ENCODE assay signal across 10 mouse cellular contexts in the genomic region with DNA sequence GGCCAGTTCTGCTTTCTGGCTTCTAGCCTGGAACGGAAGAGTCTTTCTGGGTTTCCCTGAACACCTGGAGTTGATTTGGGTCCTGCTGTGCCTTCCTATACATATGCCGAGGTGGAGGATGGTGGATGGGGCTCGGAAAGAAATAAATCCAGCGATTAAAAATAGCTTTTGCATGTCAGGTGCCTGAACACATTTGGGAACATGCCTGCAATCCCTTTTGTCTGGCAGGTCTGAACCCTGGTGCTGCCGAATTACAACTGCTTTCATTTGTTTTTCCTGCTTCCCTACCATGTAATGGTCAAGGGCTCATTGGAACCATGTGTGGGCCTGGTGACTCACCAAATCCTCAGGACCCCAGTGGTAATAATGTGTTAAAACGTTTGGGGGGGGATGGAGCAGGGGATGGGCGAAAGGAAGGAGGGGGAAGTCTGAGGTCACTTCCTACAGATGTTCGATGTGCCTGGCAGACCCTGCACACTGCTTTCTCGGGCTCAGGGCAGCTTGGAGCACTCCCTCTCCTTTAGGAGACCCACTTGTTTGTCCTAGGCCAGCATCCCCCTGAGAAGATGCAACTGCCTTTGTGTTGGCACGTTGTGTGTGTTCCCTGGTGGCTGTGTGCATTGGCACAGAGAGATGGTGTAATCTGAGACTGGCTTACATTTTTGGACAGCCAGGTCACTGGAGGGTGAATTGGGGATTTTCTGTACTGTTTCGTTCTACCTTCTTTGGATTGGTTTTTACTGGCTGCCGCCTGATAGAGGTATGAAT.
DNase-seq lines count a peak whose midpoint lies in the region; ATAC-seq and TF ChIP-seq lines count a peak whose summit lies in the region.
"Had no signal": no experiment of that assay in that cellular context is flagged by ENCODE, and none has a peak within 500 bp of the region (broad histone marks: within the 10 kb centered on the region; RNA-seq: fewer than 3 reads in every experiment).

No protein-coding gene starts in this region.

- peaks cover 56% of the 10 kb centered on the region for H3K4me1 ChIP-seq in forebrain, embryonic 10.5 days
- H3K4me1 ChIP-seq in forebrain, embryonic 14.5 days (ENCODE audit: control insufficient read depth, insufficient read depth, low read length): peaks cover 6% of the 10 kb centered on the region; the same call in 1 of the 2 replicates
- peaks cover 49% of the 10 kb centered on the region for H3K4me1 ChIP-seq in liver, postnatal 0 days (ENCODE audit: insufficient read depth)
- peaks cover 25% of the 10 kb centered on the region for H3K4me1 ChIP-seq in liver, embryonic 12.5 days
- H3K4me1 ChIP-seq in embryonic facial prominence, embryonic 10.5 days: peaks cover 70% of the 10 kb centered on the region
- H3K4me1 ChIP-seq in limb, embryonic 13.5 days: peaks cover 75% of the 10 kb centered on the region
- peaks cover 15% of the 10 kb centered on the region for H3K4me1 ChIP-seq in midbrain, embryonic 13.5 days (replicated peaks)

- DNase-seq in forebrain, embryonic 10.5 days (ENCODE audit: extremely low spot score, low spot score): peak; percentile 40
- no peak for DNase-seq in forebrain, embryonic 14.5 days (ENCODE audit: low spot score)
- no peak for DNase-seq in liver, postnatal 0 days
- peak; percentile 86 for DNase-seq in embryonic facial prominence, embryonic 10.5 days (ENCODE audit: low spot score)
- DNase-seq: cerebellum, adult 9-11 months; liver had no signal

- H3K36me3 ChIP-seq in forebrain, embryonic 10.5 days (replicated peaks): no peaks in the 10 kb centered on the region
- H3K36me3 ChIP-seq in forebrain, embryonic 14.5 days (ENCODE audit: control insufficient read depth, insufficient read depth, low read length): no peaks in the 10 kb centered on the region
- H3K36me3 ChIP-seq in liver, postnatal 0 days (replicated peaks; ENCODE audit: insufficient read depth, low read length): peaks cover 2% of the 10 kb centered on the region
- H3K36me3 ChIP-seq in liver, embryonic 12.5 days: no peaks in the 10 kb centered on the region
- H3K36me3 ChIP-seq in embryonic facial prominence, embryonic 10.5 days (replicated peaks): no peaks in the 10 kb centered on the region
- no peaks in the 10 kb centered on the region for H3K36me3 ChIP-seq in limb, embryonic 13.5 days
- H3K36me3 ChIP-seq in midbrain, embryonic 13.5 days: no peaks in the 10 kb centered on the region

- no peak overlapping the region for H3K9ac ChIP-seq in forebrain, embryonic 14.5 days (ENCODE audit: low read length)
- H3K9ac ChIP-seq in liver, postnatal 0 days (replicated peaks): no peak overlapping the region
- no peak overlapping the region for H3K9ac ChIP-seq in liver, embryonic 12.5 days
- H3K9ac ChIP-seq in limb, embryonic 13.5 days: peak overlapping the region; percentile 9; the same call in 1 of the 2 replicates
- no peak overlapping the region for H3K9ac ChIP-seq in midbrain, embryonic 13.5 days (replicated peaks)

- peaks cover 32% of the 10 kb centered on the region for H3K27me3 ChIP-seq in forebrain, embryonic 10.5 days (ENCODE audit: poor library complexity, severe bottlenecking)
- no peaks in the 10 kb centered on the region for H3K27me3 ChIP-seq in forebrain, embryonic 14.5 days (replicated peaks; ENCODE audit: control insufficient read depth, insufficient read depth, low read length)
- no peaks in the 10 kb centered on the region for H3K27me3 ChIP-seq in liver, postnatal 0 days (ENCODE audit: insufficient read depth, low read length)
- H3K27me3 ChIP-seq in liver, embryonic 12.5 days (replicated peaks): no peaks in the 10 kb centered on the region
- peaks cover 3% of the 10 kb centered on the region; the same call in 1 of the 2 replicates for H3K27me3 ChIP-seq in embryonic facial prominence, embryonic 10.5 days (replicated peaks; ENCODE audit: low read depth, poor library complexity, severe bottlenecking)
- H3K27me3 ChIP-seq in limb, embryonic 13.5 days: no peaks in the 10 kb centered on the region
- peaks cover 7% of the 10 kb centered on the region for H3K27me3 ChIP-seq in midbrain, embryonic 13.5 days

- H3K27ac ChIP-seq in forebrain, embryonic 10.5 days: peak overlapping the region; percentile 72
- H3K27ac ChIP-seq in forebrain, embryonic 14.5 days (ENCODE audit: low read depth, low read length): no peak overlapping the region
- 0 out of 2 replicates have a peak overlapping the region, but pooled peaks have one; percentile 34 for H3K27ac ChIP-seq in liver, postnatal 0 days (ENCODE audit: low read depth)
- H3K27ac ChIP-seq in liver, embryonic 12.5 days: no peak overlapping the region
- H3K27ac ChIP-seq in embryonic facial prominence, embryonic 10.5 days (replicated peaks): peak overlapping the region; percentile 80
- H3K27ac ChIP-seq in limb, embryonic 13.5 days: peak overlapping the region; percentile 90
- no peak overlapping the region for H3K27ac ChIP-seq in midbrain, embryonic 13.5 days

- ATAC-seq in forebrain, embryonic 14.5 days: no peak
- no peak for ATAC-seq in liver, postnatal 0 days
- no peak for ATAC-seq in liver, embryonic 12.5 days
- peak; percentile 87 for ATAC-seq in limb, embryonic 13.5 days (ENCODE audit: low FRiP score, low read depth)
- no peak for ATAC-seq in midbrain, embryonic 13.5 days
- ATAC-seq in inflammation-experienced regulatory T-cells, adult 6 months: no peak

- 44% methylated on average over 12 of the region's 12 CpGs for WGBS in forebrain, embryonic 10.5 days
- WGBS in forebrain, embryonic 14.5 days: 50% methylated on average over 12 of the region's 12 CpGs
- WGBS in liver, postnatal 0 days (ENCODE audit: insufficient replicate concordance): 44% methylated on average over 12 of the region's 12 CpGs
- 31% methylated on average over 12 of the region's 12 CpGs for WGBS in liver, embryonic 12.5 days (ENCODE audit: insufficient replicate concordance)
- 20% methylated on average over 12 of the region's 12 CpGs for WGBS in embryonic facial prominence, embryonic 10.5 days
- WGBS in limb, embryonic 13.5 days: 8% methylated on average over 12 of the region's 12 CpGs
- 60% methylated on average over 12 of the region's 12 CpGs for WGBS in midbrain, embryonic 13.5 days

- no peak for TF ChIP-seq CTCF in liver, postnatal 0 days (IDR thresholded peaks at IDR 0.05; ENCODE audit: low read depth)

- no peaks in the 10 kb centered on the region for H3K9me3 ChIP-seq in forebrain, embryonic 10.5 days
- H3K9me3 ChIP-seq in forebrain, embryonic 14.5 days (replicated peaks; ENCODE audit: control insufficient read depth, low read length): no peaks in the 10 kb centered on the region
- H3K9me3 ChIP-seq in liver, postnatal 0 days (ENCODE audit: low read length): no peaks in the 10 kb centered on the region
- H3K9me3 ChIP-seq in liver, embryonic 12.5 days (replicated peaks): no peaks in the 10 kb centered on the region
- no peaks in the 10 kb centered on the region for H3K9me3 ChIP-seq in embryonic facial prominence, embryonic 10.5 days
- no peaks in the 10 kb centered on the region for H3K9me3 ChIP-seq in limb, embryonic 13.5 days
- no peaks in the 10 kb centered on the region for H3K9me3 ChIP-seq in midbrain, embryonic 13.5 days

- no peak overlapping the region for H3K4me2 ChIP-seq in forebrain, embryonic 14.5 days (ENCODE audit: low read length)
- H3K4me2 ChIP-seq in liver, postnatal 0 days (ENCODE audit: low read depth, low read length): peak overlapping the region; percentile 18; the same call in 1 of the 2 replicates
- no peak overlapping the region for H3K4me2 ChIP-seq in liver, embryonic 12.5 days
- peak overlapping the region; percentile 55 for H3K4me2 ChIP-seq in limb, embryonic 13.5 days (replicated peaks)
- no peak overlapping the region for H3K4me2 ChIP-seq in midbrain, embryonic 13.5 days (replicated peaks)

- H3K4me3 ChIP-seq in forebrain, embryonic 10.5 days: no peak overlapping the region
- no peak overlapping the region for H3K4me3 ChIP-seq in forebrain, embryonic 14.5 days (ENCODE audit: low read depth, low read length)
- no peak overlapping the region for H3K4me3 ChIP-seq in liver, postnatal 0 days (ENCODE audit: low read depth, low read length)
- H3K4me3 ChIP-seq in liver, embryonic 12.5 days: no peak overlapping the region
- peak overlapping the region; percentile 33 for H3K4me3 ChIP-seq in embryonic facial prominence, embryonic 10.5 days
- H3K4me3 ChIP-seq in limb, embryonic 13.5 days: peak overlapping the region; percentile 8; the same call in 1 of the 2 replicates
- no peak overlapping the region for H3K4me3 ChIP-seq in midbrain, embryonic 13.5 days (replicated peaks)

- no peak for TF ChIP-seq EP300 in liver, postnatal 0 days (IDR thresholded peaks at IDR 0.05; ENCODE audit: low read depth)

Comparison
In these comparisons a context has a peak if more than half of its experiments do, and no peak if none do; other contexts are left out.
1. DNase-seq: peak in forebrain, embryonic 10.5 days (single experiment) and embryonic facial prominence, embryonic 10.5 days (single experiment); none in forebrain, embryonic 14.5 days (single experiment) and liver, postnatal 0 days (single experiment).
2. H3K27ac ChIP-seq: peak in forebrain, embryonic 10.5 days (single experiment), liver, postnatal 0 days (single experiment), embryonic facial prominence, embryonic 10.5 days (single experiment) and limb, embryonic 13.5 days (single experiment); none in forebrain, embryonic 14.5 days (single experiment), liver, embryonic 12.5 days (single experiment) and midbrain, embryonic 13.5 days (single experiment).
3. H3K4me2 ChIP-seq: peak in liver, postnatal 0 days (single experiment) and limb, embryonic 13.5 days (single experiment); none in forebrain, embryonic 14.5 days (single experiment), liver, embryonic 12.5 days (single experiment) and midbrain, embryonic 13.5 days (single experiment).
4. H3K4me3 ChIP-seq: peak in embryonic facial prominence, embryonic 10.5 days (single experiment) and limb, embryonic 13.5 days (single experiment); none in forebrain, embryonic 10.5 days (single experiment), forebrain, embryonic 14.5 days (single experiment), liver, postnatal 0 days (single experiment), liver, embryonic 12.5 days (single experiment) and midbrain, embryonic 13.5 days (single experiment).